13 mouse cellular contexts compared by ENCODE assay signal in genomic region chr2:52314922-52315730, GRCm38 (mm10).
DNase-seq lines count a peak whose midpoint lies in the region; ATAC-seq and TF ChIP-seq lines count a peak whose summit lies in the region.
"Had no signal": no experiment of that assay in that cellular context is flagged by ENCODE, and none has a peak within 500 bp of the region (broad histone marks: within the 10 kb centered on the region; RNA-seq: fewer than 3 reads in every experiment).

No protein-coding gene starts in this region.

- H3K9me3 ChIP-seq in megakaryocyte, embryonic 14.5 days: no peaks in the 10 kb centered on the region
- no peaks in the 10 kb centered on the region for H3K9me3 ChIP-seq in intestine, postnatal 0 days (ENCODE audit: control insufficient read depth)
- no peaks in the 10 kb centered on the region for H3K9me3 ChIP-seq in midbrain, embryonic 10.5 days (replicated peaks)
- H3K9me3 ChIP-seq: forebrain, embryonic 15.5 days had no signal

- 91% methylated on average over 7 of the region's 7 CpGs for WGBS in intestine, postnatal 0 days
- 88% methylated on average over 7 of the region's 7 CpGs for WGBS in midbrain, embryonic 10.5 days

- H3K4me3 ChIP-seq in megakaryocyte, embryonic 14.5 days (replicated peaks): peak overlapping the region; percentile 78
- no peak overlapping the region for H3K4me3 ChIP-seq in intestine, postnatal 0 days (ENCODE audit: low read depth, low read length)
- no peak overlapping the region for H3K4me3 ChIP-seq in midbrain, embryonic 10.5 days
- H3K4me3 ChIP-seq: forebrain, embryonic 15.5 days had no signal

- H3K36me3 ChIP-seq in megakaryocyte, embryonic 14.5 days (replicated peaks; ENCODE audit: low read length): no peaks in the 10 kb centered on the region
- H3K36me3 ChIP-seq in intestine, postnatal 0 days (ENCODE audit: control insufficient read depth, insufficient read depth): no peaks in the 10 kb centered on the region
- no peaks in the 10 kb centered on the region for H3K36me3 ChIP-seq in midbrain, embryonic 10.5 days
- H3K36me3 ChIP-seq: forebrain, embryonic 15.5 days had no signal

- no peak overlapping the region for H3K9ac ChIP-seq in intestine, postnatal 0 days (ENCODE audit: low read depth, low read length)
- H3K9ac ChIP-seq: forebrain, embryonic 15.5 days; liver, postnatal 0 days had no signal

- H3K27ac ChIP-seq in intestine, postnatal 0 days (ENCODE audit: low read depth, low read length): no peak overlapping the region
- H3K27ac ChIP-seq in midbrain, embryonic 10.5 days (replicated peaks): no peak overlapping the region
- H3K27ac ChIP-seq: forebrain, embryonic 15.5 days; hindbrain, postnatal 0 days; macrophage had no signal

- peak; percentile 72 for DNase-seq in MEL-GATA-1-ER (ENCODE audit: extremely low read depth, low read depth)
- peak; percentile 45 for DNase-seq in thymus, postnatal 0 days (ENCODE audit: low spot score)
- no peak for DNase-seq in kidney, postnatal 10 days
- DNase-seq in midbrain, embryonic 10.5 days (ENCODE audit: low spot score): no peak
- DNase-seq: cerebellum, adult 9-11 months; heart, postnatal 4 days; liver, postnatal 0 days had no signal

- H3K4me1 ChIP-seq in megakaryocyte, embryonic 14.5 days: peaks cover 79% of the 10 kb centered on the region
- no peaks in the 10 kb centered on the region for H3K4me1 ChIP-seq in intestine, postnatal 0 days (replicated peaks; ENCODE audit: control insufficient read depth, insufficient read depth, low read length)
- no peaks in the 10 kb centered on the region for H3K4me1 ChIP-seq in midbrain, embryonic 10.5 days
- H3K4me1 ChIP-seq: forebrain, embryonic 15.5 days had no signal

- H3K27me3 ChIP-seq in megakaryocyte, embryonic 14.5 days (replicated peaks): no peaks in the 10 kb centered on the region
- no peaks in the 10 kb centered on the region for H3K27me3 ChIP-seq in intestine, postnatal 0 days (replicated peaks; ENCODE audit: control insufficient read depth, insufficient read depth, low read length)
- H3K27me3 ChIP-seq in midbrain, embryonic 10.5 days (ENCODE audit: low read depth, poor library complexity, severe bottlenecking): no peaks in the 10 kb centered on the region
- H3K27me3 ChIP-seq: forebrain, embryonic 15.5 days had no signal

- peak; percentile 58 for ATAC-seq in CD4-positive, CD25-positive, alpha-beta regulatory T cell, adult 4 months
- ATAC-seq in intestine, postnatal 0 days: no peak
- ATAC-seq: forebrain, embryonic 15.5 days; hindbrain, postnatal 0 days; liver, postnatal 0 days had no signal

- no peak overlapping the region for H3K4me2 ChIP-seq in intestine, postnatal 0 days (replicated peaks; ENCODE audit: low read depth)
- H3K4me2 ChIP-seq: forebrain, embryonic 15.5 days had no signal

- TF ChIP-seq CTCF in intestine, postnatal 0 days (IDR thresholded peaks at IDR 0.05; ENCODE audit: low read depth): no peak

Comparison
In these comparisons a context has a peak if more than half of its experiments do, and no peak if none do; other contexts are left out.
1. DNase-seq: peak in MEL-GATA-1-ER (single experiment) and thymus, postnatal 0 days (single experiment); none in kidney, postnatal 10 days (single experiment) and midbrain, embryonic 10.5 days (single experiment).